Mouse (Mus musculus): ENCODE data around the gene Epb41l5.

The Epb41l5 gene

GRCm38 (mm10) chr1:119648205-119649111, at the start of gene Epb41l5:
Gene Epb41l5, minus strand, starts transcription at chr1:119649000.
- peak; percentile 88 for DNase-seq (ENCODE audit: low read depth, low spot score)

- no peak for DNase-seq (ENCODE audit: low read depth, low spot score)
Measured at GRCm38 (mm10) chr1:119696860-119697259, 48.1 kb upstream of the Epb41l5 start.

GRCm38 (mm10) chr1:119685773-119686558, 37.2 kb upstream of the Epb41l5 start:
- DNase-seq (ENCODE audit: low read depth, low spot score), result no peak

GRCm38 (mm10) chr1:119681663-119682213, 32.9 kb upstream of the Epb41l5 start:
- DNase-seq (ENCODE audit: low read depth, low spot score), result no peak

GRCm38 (mm10) chr1:119674984-119675383, 26.2 kb upstream of the Epb41l5 start:
- peak; percentile 7 for DNase-seq (ENCODE audit: low read depth, low spot score)

GRCm38 (mm10) chr1:119666904-119667303, 18.1 kb upstream of the Epb41l5 start:
- no peak for DNase-seq (ENCODE audit: low read depth, low spot score)

- DNase-seq (ENCODE audit: low read depth, low spot score), result no peak
Measured at GRCm38 (mm10) chr1:119654307-119654706, 5.5 kb upstream of the Epb41l5 start.

GRCm38 (mm10) chr1:119650386-119650785, 1.6 kb upstream of the Epb41l5 start:
- DNase-seq (ENCODE audit: low read depth, low spot score), result no peak

- DNase-seq (ENCODE audit: low read depth, low spot score), result no peak
Measured at GRCm38 (mm10) chr1:119649627-119650026, 827 bp upstream of the Epb41l5 start.

- DNase-seq (ENCODE audit: low read depth, low spot score), result no peak
Measured at GRCm38 (mm10) chr1:119646356-119646755, 2.4 kb downstream of the Epb41l5 start.

GRCm38 (mm10) chr1:119642367-119642766, 6.4 kb downstream of the Epb41l5 start:
- DNase-seq (ENCODE audit: low read depth, low spot score), result no peak

GRCm38 (mm10) chr1:119641090-119641812, 7.5 kb downstream of the Epb41l5 start:
- no peak for DNase-seq (ENCODE audit: low read depth, low spot score)

- DNase-seq (ENCODE audit: low read depth, low spot score), result no peak
Measured at GRCm38 (mm10) chr1:119640006-119640405, 8.8 kb downstream of the Epb41l5 start.

- DNase-seq (ENCODE audit: low read depth, low spot score), result no peak
Measured at GRCm38 (mm10) chr1:119637188-119638023, 11.4 kb downstream of the Epb41l5 start.

GRCm38 (mm10) chr1:119634746-119635145, 14.1 kb downstream of the Epb41l5 start:
- no peak for DNase-seq (ENCODE audit: low read depth, low spot score)

GRCm38 (mm10) chr1:119630428-119630827, 18.4 kb downstream of the Epb41l5 start:
- no peak for DNase-seq (ENCODE audit: low read depth, low spot score)

GRCm38 (mm10) chr1:119626837-119627236, 22.0 kb downstream of the Epb41l5 start:
- DNase-seq (ENCODE audit: low read depth, low spot score), result no peak

GRCm38 (mm10) chr1:119624444-119624843, 24.4 kb downstream of the Epb41l5 start:
- no peak for DNase-seq (ENCODE audit: low read depth, low spot score)

- no peak for DNase-seq (ENCODE audit: low read depth, low spot score)
Measured at GRCm38 (mm10) chr1:119605396-119605795, 43.4 kb downstream of the Epb41l5 start.

GRCm38 (mm10) chr1:119602448-119602847, 46.4 kb downstream of the Epb41l5 start:
- DNase-seq (ENCODE audit: low read depth, low spot score), result no peak

- DNase-seq (ENCODE audit: low read depth, low spot score), result no peak
Measured at GRCm38 (mm10) chr1:119598855-119599254, 49.9 kb downstream of the Epb41l5 start.
